Mouse (Mus musculus): ENCODE data around the gene Colgalt1. TPM values are rescaled to one million over a fixed set of nuclear protein-coding genes. Genes with fewer than 3 reads are reported as not detected.

Gene Colgalt1
- polyA plus RNA-seq, 1 experiment from 2014 or later, result 37.5 TPM

Small RNA genes within 50 kb of the gene (microRNA-seq; reads per million reads assigned to microRNA genes)
- 1.6 reads per million for gene Mir6769b

Other genes with a start within 250 kb of the Colgalt1 start
- 95.8 and 99.4 TPM in 2 replicates for gene Use1, start 244.2 kb upstream of the Colgalt1 start, polyA plus RNA-seq (2015; fragmentation: Nextera tagmentation; extraction: Ambion mirVana)
- gene Ocel1, start 239.7 kb upstream of the Colgalt1 start, polyA plus RNA-seq (2015; fragmentation: Nextera tagmentation; extraction: Ambion mirVana), result 3.6 and 4.5 TPM in 2 replicates
- 11.6 and 12.9 TPM in 2 replicates for gene Nr2f6, start 229.0 kb upstream of the Colgalt1 start, polyA plus RNA-seq (2015; fragmentation: Nextera tagmentation; extraction: Ambion mirVana)
- gene Ushbp1, start 215.2 kb upstream of the Colgalt1 start, polyA plus RNA-seq (2015; fragmentation: Nextera tagmentation; extraction: Ambion mirVana), result 3.7 and 4.2 TPM in 2 replicates
- gene Babam1, start 214.1 kb upstream of the Colgalt1 start, polyA plus RNA-seq (2015; fragmentation: Nextera tagmentation; extraction: Ambion mirVana), result 99.2 and 101 TPM in 2 replicates
- 30.9 and 32.3 TPM in 2 replicates for gene Ankle1, start 205.0 kb upstream of the Colgalt1 start, polyA plus RNA-seq (2015; fragmentation: Nextera tagmentation; extraction: Ambion mirVana)
- 93.9 and 95.7 TPM in 2 replicates for gene Abhd8, start 147.3 kb upstream of the Colgalt1 start, polyA plus RNA-seq (2015; fragmentation: Nextera tagmentation; extraction: Ambion mirVana)
- 212 and 245 TPM in 2 replicates for gene Mrpl34, start 146.0 kb upstream of the Colgalt1 start, polyA plus RNA-seq (2015; fragmentation: Nextera tagmentation; extraction: Ambion mirVana)
- gene Dda1, start 141.8 kb upstream of the Colgalt1 start, polyA plus RNA-seq (2015; fragmentation: Nextera tagmentation; extraction: Ambion mirVana), result 185 and 193 TPM in 2 replicates
- 4.0 and 4.5 TPM in 2 replicates for gene Ano8, start 125.0 kb upstream of the Colgalt1 start, polyA plus RNA-seq (2015; fragmentation: Nextera tagmentation; extraction: Ambion mirVana)
- gene Gtpbp3, start 122.9 kb upstream of the Colgalt1 start, polyA plus RNA-seq (2015; fragmentation: Nextera tagmentation; extraction: Ambion mirVana), result 13.4 TPM in 2 replicates
- gene Plvap, start 99.2 kb upstream of the Colgalt1 start, polyA plus RNA-seq (2015; fragmentation: Nextera tagmentation; extraction: Ambion mirVana), result 13.6 and 14.0 TPM in 2 replicates
- 0.09 and 0.13 TPM in 2 replicates for gene Ccdc194, start 85.3 kb upstream of the Colgalt1 start, polyA plus RNA-seq (2015; fragmentation: Nextera tagmentation; extraction: Ambion mirVana)
- gene Bst2, start 73.5 kb upstream of the Colgalt1 start, polyA plus RNA-seq (2015; fragmentation: Nextera tagmentation; extraction: Ambion mirVana), result 7.6 and 8.3 TPM in 2 replicates
- gene Mvb12a, start 68.1 kb upstream of the Colgalt1 start, polyA plus RNA-seq (2015; fragmentation: Nextera tagmentation; extraction: Ambion mirVana), result 52.9 and 55.3 TPM in 2 replicates
- not detected in 2 replicates for gene Tmem221, start 52.1 kb upstream of the Colgalt1 start, polyA plus RNA-seq (2015; fragmentation: Nextera tagmentation; extraction: Ambion mirVana)
- 0.06 TPM in 1 of 2 replicates, not detected in the other for gene Nxnl1, start 44.4 kb upstream of the Colgalt1 start, polyA plus RNA-seq (2015; fragmentation: Nextera tagmentation; extraction: Ambion mirVana)
- 59.9 and 61.0 TPM in 2 replicates for gene Slc27a1, start 42.1 kb upstream of the Colgalt1 start, polyA plus RNA-seq (2015; fragmentation: Nextera tagmentation; extraction: Ambion mirVana)
- 201 and 206 TPM in 2 replicates for gene Pgls, start 18.8 kb upstream of the Colgalt1 start, polyA plus RNA-seq (2015; fragmentation: Nextera tagmentation; extraction: Ambion mirVana)
- gene Fam129c, start 13.3 kb upstream of the Colgalt1 start, polyA plus RNA-seq (2015; fragmentation: Nextera tagmentation; extraction: Ambion mirVana), result 5.1 and 6.2 TPM in 2 replicates
- gene Unc13a, start 60.8 kb downstream of the Colgalt1 start, polyA plus RNA-seq (2015; fragmentation: Nextera tagmentation; extraction: Ambion mirVana), result 13.0 and 15.8 TPM in 2 replicates
- 1.6 and 1.7 TPM in 2 replicates for gene Jak3, start 65.3 kb downstream of the Colgalt1 start, polyA plus RNA-seq (2015; fragmentation: Nextera tagmentation; extraction: Ambion mirVana)
- 0.47 TPM in 1 of 2 replicates, not detected in the other for gene Insl3, start 78.2 kb downstream of the Colgalt1 start, polyA plus RNA-seq (2015; fragmentation: Nextera tagmentation; extraction: Ambion mirVana)
- 0.33 and 0.44 TPM in 2 replicates for gene B3gnt3, start 90.8 kb downstream of the Colgalt1 start, polyA plus RNA-seq (2015; fragmentation: Nextera tagmentation; extraction: Ambion mirVana)
- 39.6 and 47.2 TPM in 2 replicates for gene Fcho1, start 114.7 kb downstream of the Colgalt1 start, polyA plus RNA-seq (2015; fragmentation: Nextera tagmentation; extraction: Ambion mirVana)